Mouse (Mus musculus): ENCODE data around the gene Pgm2l1.

- TF ChIP-seq CTCF (IDR thresholded peaks at IDR 0.05; ENCODE audit: borderline replicate concordance, control insufficient read depth, extremely low read depth, insufficient read depth, low read length, poor library complexity) (no peak), POLR2A (IDR thresholded peaks at IDR 0.05; ENCODE audit: control insufficient read depth, extremely low read depth, insufficient read depth, low read length, poor library complexity) (no peak)
Measured at GRCm38 (mm10) chr7:100309679-100310078, 82.5 kb downstream of the Pgm2l1 start.
